Mouse (Mus musculus): Measurements from ENCODE around the gene Ror1.

DNA sequence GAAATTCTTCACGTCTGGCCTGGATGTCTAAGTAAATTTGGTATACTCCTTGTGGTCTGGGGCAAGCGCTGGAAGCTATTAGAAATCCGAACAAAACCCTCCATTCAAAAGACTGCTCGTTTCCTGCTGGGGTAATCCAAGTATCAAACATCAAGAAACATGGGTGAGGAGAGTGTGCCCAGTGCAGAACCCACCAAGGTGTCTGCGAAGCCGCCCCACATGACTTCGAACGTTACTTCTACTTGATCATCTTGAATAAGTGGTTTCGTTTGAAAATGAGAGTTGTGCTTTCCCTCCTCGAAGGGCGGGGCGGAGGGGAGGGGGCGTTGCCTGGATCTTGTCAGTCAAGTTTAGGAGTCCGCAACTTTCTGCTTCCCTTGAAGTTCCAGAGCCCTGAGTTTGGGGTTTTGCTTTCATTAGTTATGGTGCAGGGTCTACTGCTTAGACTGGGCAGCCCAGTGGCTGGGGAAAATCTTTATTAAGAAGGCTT lies 74.6 kb downstream of the Ror1 start:
- no peak for TF ChIP-seq POLR2A (IDR thresholded peaks at IDR 0.05; ENCODE audit: insufficient read depth, low read depth, low read length)
- TF ChIP-seq CTCF (IDR thresholded peaks at IDR 0.05; ENCODE audit: insufficient read depth, low read depth, low read length) = no peak

Data from olfactory bulb, adult 2 months (tissue).